Mouse (Mus musculus) kidney, adult 2 months (tissue): ENCODE data around the gene Abca17.

Experiments
- CTCF ChIP-seq: fragments of 200-500 bp; conservative IDR thresholded peaks from 2 replicates; pipeline ENCODE4 v1.5.1; 2011; ENCODE audit warnings: low read depth, mild to moderate bottlenecking, control low read depth, low read length, moderate library complexity, mixed read lengths; ENCODE audit not compliant: insufficient read depth, insufficient read length
- POLR2A ChIP-seq: fragments of 200-500 bp; IDR thresholded peaks from one replicate; pipeline ENCODE4 v1.6.1; 2011; ENCODE audit warnings: low read depth, low read length, control low read depth

- TF ChIP-seq CTCF (no peak), POLR2A (no peak)
These were observed 114.4 kb downstream of the Abca17 start for GRCm38 (mm10) chr17:24236479-24236878.
